Mouse (Mus musculus): ENCODE data around the gene Ptgds. TPM values are rescaled to one million over a fixed set of nuclear protein-coding genes. Genes with fewer than 3 reads are reported as not detected.

Gene Ptgds
- 1,000 to 10,000 TPM; 2,769 to 3,095 TPM for total RNA-seq (2021)
- long read RNA-seq, experiment 1, transcript Ptgds-205 (5 exons, 1,327 nt), result minor isoform, 71 of 3,472 reads
- long read RNA-seq, experiment 1, transcript Ptgds-204 (6 exons, 645 nt), result minor isoform, 13 of 3,472 reads
- long read RNA-seq, experiment 1, transcript Ptgds-203 (7 exons, 775 nt), result minor isoform, 847 of 3,472 reads
- long read RNA-seq, experiment 1, transcript Ptgds-201 (7 exons, 901 nt), result major isoform, 2,331 of 3,472 reads
- long read RNA-seq, experiment 1, partial matches to known transcripts, result 161 of 3,472 reads
- long read RNA-seq, experiment 1, other reads (novel, unspliced or antisense), result 49 of 3,472 reads
- long read RNA-seq, experiment 2, transcript Ptgds-201 (7 exons, 901 nt), result major isoform, 2,863 of 3,991 reads
- long read RNA-seq, experiment 2, transcript Ptgds-203 (7 exons, 775 nt), result minor isoform, 908 of 3,991 reads
- long read RNA-seq, experiment 2, transcript Ptgds-205 (5 exons, 1,327 nt), result minor isoform, 36 of 3,991 reads
- long read RNA-seq, experiment 2, transcript Ptgds-204 (6 exons, 645 nt), result minor isoform, 12 of 3,991 reads
- long read RNA-seq, experiment 2, partial matches to known transcripts, result 114 of 3,991 reads
- long read RNA-seq, experiment 2, other reads (novel, unspliced or antisense), result 56 of 3,991 reads

- no peak for DNase-seq (ENCODE audit: low spot score in 2 of 2)
Measured at GRCm38 (mm10) chr2:25469969-25470368, at the start of gene Ptgds. Gene Ptgds, minus strand, starts transcription at chr2:25470046.

- DNase-seq (ENCODE audit: low spot score in 2 of 2), result no peak
Measured at GRCm38 (mm10) chr2:25509912-25510311, 40.1 kb upstream of the Ptgds start.

- DNase-seq (ENCODE audit: low spot score in 2 of 2), result no peak
Measured at GRCm38 (mm10) chr2:25506964-25507363, 37.1 kb upstream of the Ptgds start.

- no peak for DNase-seq (ENCODE audit: low spot score in 2 of 2)
Measured at GRCm38 (mm10) chr2:25505860-25506259, 36.0 kb upstream of the Ptgds start.

- DNase-seq (ENCODE audit: low spot score in 2 of 2), result no peak
Measured at GRCm38 (mm10) chr2:25505000-25505399, 35.2 kb upstream of the Ptgds start.

- no peak for DNase-seq (ENCODE audit: low spot score in 2 of 2)
Measured at GRCm38 (mm10) chr2:25504538-25504937, 34.7 kb upstream of the Ptgds start.

GRCm38 (mm10) chr2:25502726-25503125 is 32.9 kb upstream of the Ptgds start:
- DNase-seq (ENCODE audit: low spot score in 2 of 2), result no peak

- DNase-seq (ENCODE audit: low spot score in 2 of 2), result peak in 1 of 2 experiments; percentile 18
Measured at GRCm38 (mm10) chr2:25501593-25502486, 32.0 kb upstream of the Ptgds start, which contains the start of gene C8g. Gene C8g, minus strand, starts transcription at chr2:25501719.

GRCm38 (mm10) chr2:25500576-25501405 is 30.9 kb upstream of the Ptgds start, which contains the start of gene Fbxw5:
Gene Fbxw5, plus strand, starts transcription at chr2:25500750.
- DNase-seq (ENCODE audit: low spot score in 2 of 2), result peak; percentile 78 to 83

GRCm38 (mm10) chr2:25500071-25500575 is 30.3 kb upstream of the Ptgds start:
- DNase-seq (ENCODE audit: low spot score in 2 of 2), result no peak

- DNase-seq (ENCODE audit: low spot score in 2 of 2), result no peak
Measured at GRCm38 (mm10) chr2:25498622-25499478, 29.0 kb upstream of the Ptgds start.

- no peak for DNase-seq (ENCODE audit: low spot score in 2 of 2)
Measured at GRCm38 (mm10) chr2:25497846-25498575, 28.2 kb upstream of the Ptgds start.

GRCm38 (mm10) chr2:25496462-25496861 is 26.6 kb upstream of the Ptgds start:
- DNase-seq (ENCODE audit: low spot score in 2 of 2), result no peak

- no peak for DNase-seq (ENCODE audit: low spot score in 2 of 2)
Measured at GRCm38 (mm10) chr2:25493476-25493961, 23.7 kb upstream of the Ptgds start, which contains the start of gene Lcn12. Gene Lcn12, minus strand, starts transcription at chr2:25493911.

- DNase-seq (ENCODE audit: low spot score in 2 of 2), result no peak
Measured at GRCm38 (mm10) chr2:25492988-25493387, 23.1 kb upstream of the Ptgds start.

GRCm38 (mm10) chr2:25488671-25489068 is 18.8 kb upstream of the Ptgds start:
- no peak for DNase-seq (ENCODE audit: low spot score in 2 of 2)

- DNase-seq (ENCODE audit: low spot score in 2 of 2), result no peak
Measured at GRCm38 (mm10) chr2:25487965-25488670, 18.3 kb upstream of the Ptgds start.
